Mouse (Mus musculus): ENCODE data around the gene Lpxn. TPM values are rescaled to one million over a fixed set of nuclear protein-coding genes. Genes with fewer than 3 reads are reported as not detected.
A peak's percentile ranks its signal among the peaks of the same experiment; 100 is the strongest.

Gene Lpxn
- 0.97 and 1.6 TPM in 2 replicates for polyA plus RNA-seq (2014; fragmentation: Nextera tagmentation; extraction: Ambion mirVana)

- ATAC-seq (ENCODE audit: low FRiP score, low TSS enrichment) = peak; percentile 95
- H3K4me1 ChIP-seq (ENCODE audit: control insufficient read depth, insufficient read depth, low read length) = no peaks in the 10 kb centered on the region
- no peaks in the 10 kb centered on the region for H3K27me3 ChIP-seq (ENCODE audit: control insufficient read depth, insufficient read depth, low read length)
- peak within 1 kb of the TSS; percentile 99 for H3K27ac ChIP-seq (ENCODE audit: low read depth, low read length)
- H3K4me3 ChIP-seq (ENCODE audit: low read length) = peak within 1 kb of the TSS; percentile 73
- H3K9ac ChIP-seq (ENCODE audit: low read depth, low read length) = peak within 1 kb of the TSS; percentile 99
- peak within 1 kb of the TSS; percentile 62 for H3K4me2 ChIP-seq (replicated peaks; ENCODE audit: low read depth, low read length)
- under 1% methylated on average over 55 of the region's 76 CpGs for WGBS
- no peaks in the 10 kb centered on the region for H3K36me3 ChIP-seq (ENCODE audit: control insufficient read depth, insufficient read depth, low read length)
- no peaks in the 10 kb centered on the region for H3K9me3 ChIP-seq (ENCODE audit: control insufficient read depth, low read length)
These were observed at the start of gene Lpxn, which contains the start of gene Zfp91 for GRCm38 (mm10) chr19:12795511-12796327. Lpxn (plus strand) TSS chr19:12796193. Zfp91 (minus strand) TSS chr19:12796126.

GRCm38 (mm10) chr19:12756286-12756685 is 39.7 kb upstream of the Lpxn start:
- no peaks in the 10 kb centered on the region for H3K27me3 ChIP-seq (ENCODE audit: control insufficient read depth, insufficient read depth, low read length)
- H3K36me3 ChIP-seq (ENCODE audit: control insufficient read depth, insufficient read depth, low read length) = no peaks in the 10 kb centered on the region
- no peaks in the 10 kb centered on the region for H3K9me3 ChIP-seq (ENCODE audit: control insufficient read depth, low read length)
- H3K9ac ChIP-seq (ENCODE audit: low read depth, low read length) = no peak overlapping the region
- no peak overlapping the region for H3K4me2 ChIP-seq (replicated peaks; ENCODE audit: low read depth, low read length)
- no peak for ATAC-seq (ENCODE audit: low FRiP score, low TSS enrichment)
- no peaks in the 10 kb centered on the region for H3K4me1 ChIP-seq (ENCODE audit: control insufficient read depth, insufficient read depth, low read length)
- H3K27ac ChIP-seq (ENCODE audit: low read depth, low read length) = no peak overlapping the region
- 81% methylated on average over 3 of the region's 3 CpGs for WGBS
- no peak overlapping the region for H3K4me3 ChIP-seq (ENCODE audit: low read length)

GRCm38 (mm10) chr19:12758936-12759478 is 37.0 kb upstream of the Lpxn start:
- H3K4me2 ChIP-seq (replicated peaks; ENCODE audit: low read depth, low read length) = no peak overlapping the region
- ATAC-seq (ENCODE audit: low FRiP score, low TSS enrichment) = no peak
- 93% methylated on average over 1 of the region's 1 CpGs for WGBS
- H3K9ac ChIP-seq (ENCODE audit: low read depth, low read length) = no peak overlapping the region
- H3K4me3 ChIP-seq (ENCODE audit: low read length) = no peak overlapping the region
- no peaks in the 10 kb centered on the region for H3K4me1 ChIP-seq (ENCODE audit: control insufficient read depth, insufficient read depth, low read length)
- H3K27me3 ChIP-seq (ENCODE audit: control insufficient read depth, insufficient read depth, low read length) = no peaks in the 10 kb centered on the region
- no peak overlapping the region for H3K27ac ChIP-seq (ENCODE audit: low read depth, low read length)
- H3K9me3 ChIP-seq (ENCODE audit: control insufficient read depth, low read length) = no peaks in the 10 kb centered on the region
- peaks cover 15% of the 10 kb centered on the region for H3K36me3 ChIP-seq (ENCODE audit: control insufficient read depth, insufficient read depth, low read length)

GRCm38 (mm10) chr19:12759656-12760055 is 36.3 kb upstream of the Lpxn start:
- Histone ChIP-seq H3K27me3 (ENCODE audit: control insufficient read depth, insufficient read depth, low read length) (no peaks in the 10 kb centered on the region), H3K36me3 (ENCODE audit: control insufficient read depth, insufficient read depth, low read length) (peaks cover 19% of the 10 kb centered on the region), H3K4me3 (ENCODE audit: low read length) (no peak overlapping the region), H3K9ac (ENCODE audit: low read depth, low read length) (no peak overlapping the region), H3K4me1 (ENCODE audit: control insufficient read depth, insufficient read depth, low read length) (no peaks in the 10 kb centered on the region), H3K27ac (ENCODE audit: low read depth, low read length) (no peak overlapping the region), H3K4me2 (replicated peaks; ENCODE audit: low read depth, low read length) (no peak overlapping the region), H3K9me3 (ENCODE audit: control insufficient read depth, low read length) (no peaks in the 10 kb centered on the region)
- no peak for ATAC-seq (ENCODE audit: low FRiP score, low TSS enrichment)
- 86% methylated on average over 2 of the region's 2 CpGs for WGBS

- ATAC-seq (ENCODE audit: low FRiP score, low TSS enrichment) = no peak
- Histone ChIP-seq H3K4me1 (ENCODE audit: control insufficient read depth, insufficient read depth, low read length) (no peaks in the 10 kb centered on the region), H3K27ac (ENCODE audit: low read depth, low read length) (no peak overlapping the region), H3K9me3 (ENCODE audit: control insufficient read depth, low read length) (no peaks in the 10 kb centered on the region), H3K36me3 (ENCODE audit: control insufficient read depth, insufficient read depth, low read length) (peaks cover 26% of the 10 kb centered on the region), H3K27me3 (ENCODE audit: control insufficient read depth, insufficient read depth, low read length) (no peaks in the 10 kb centered on the region), H3K4me3 (ENCODE audit: low read length) (no peak overlapping the region), H3K9ac (ENCODE audit: low read depth, low read length) (no peak overlapping the region), H3K4me2 (replicated peaks; ENCODE audit: low read depth, low read length) (no peak overlapping the region)
- 64% methylated on average over 2 of the region's 2 CpGs for WGBS
These were observed 33.5 kb upstream of the Lpxn start for GRCm38 (mm10) chr19:12762212-12763130.

GRCm38 (mm10) chr19:12765308-12765707 is 30.7 kb upstream of the Lpxn start, which contains the start of gene Cntf:
Cntf (minus strand) TSS chr19:12765632.
- peaks cover 53% of the 10 kb centered on the region for H3K36me3 ChIP-seq (ENCODE audit: control insufficient read depth, insufficient read depth, low read length)
- ATAC-seq (ENCODE audit: low FRiP score, low TSS enrichment) = peak; percentile 43; the same call in 1 of the 2 replicates
- no peaks in the 10 kb centered on the region for H3K4me1 ChIP-seq (ENCODE audit: control insufficient read depth, insufficient read depth, low read length)
- H3K4me2 ChIP-seq (replicated peaks; ENCODE audit: low read depth, low read length) = no peak within 1 kb of the TSS
- 32% methylated on average over 7 of the region's 7 CpGs for WGBS
- H3K27ac ChIP-seq (ENCODE audit: low read depth, low read length) = no peak within 1 kb of the TSS
- H3K9ac ChIP-seq (ENCODE audit: low read depth, low read length) = no peak within 1 kb of the TSS
- no peaks in the 10 kb centered on the region for H3K27me3 ChIP-seq (ENCODE audit: control insufficient read depth, insufficient read depth, low read length)
- no peak within 1 kb of the TSS for H3K4me3 ChIP-seq (ENCODE audit: low read length)
- no peaks in the 10 kb centered on the region for H3K9me3 ChIP-seq (ENCODE audit: control insufficient read depth, low read length)

GRCm38 (mm10) chr19:12770888-12771287 is 25.1 kb upstream of the Lpxn start:
- Histone ChIP-seq H3K4me1 (ENCODE audit: control insufficient read depth, insufficient read depth, low read length) (no peaks in the 10 kb centered on the region), H3K27me3 (ENCODE audit: control insufficient read depth, insufficient read depth, low read length) (no peaks in the 10 kb centered on the region), H3K4me3 (ENCODE audit: low read length) (no peak overlapping the region), H3K4me2 (replicated peaks; ENCODE audit: low read depth, low read length) (no peak overlapping the region), H3K9me3 (ENCODE audit: control insufficient read depth, low read length) (no peaks in the 10 kb centered on the region), H3K9ac (ENCODE audit: low read depth, low read length) (no peak overlapping the region), H3K36me3 (ENCODE audit: control insufficient read depth, insufficient read depth, low read length) (peaks cover 61% of the 10 kb centered on the region), H3K27ac (ENCODE audit: low read depth, low read length) (no peak overlapping the region)
- no peak for ATAC-seq (ENCODE audit: low FRiP score, low TSS enrichment)
- 91% methylated on average over 5 of the region's 5 CpGs for WGBS

GRCm38 (mm10) chr19:12780437-12780836 is 15.6 kb upstream of the Lpxn start:
- H3K4me2 ChIP-seq (replicated peaks; ENCODE audit: low read depth, low read length) = no peak overlapping the region
- H3K9ac ChIP-seq (ENCODE audit: low read depth, low read length) = no peak overlapping the region
- no peak overlapping the region for H3K27ac ChIP-seq (ENCODE audit: low read depth, low read length)
- no peaks in the 10 kb centered on the region for H3K4me1 ChIP-seq (ENCODE audit: control insufficient read depth, insufficient read depth, low read length)
- ATAC-seq (ENCODE audit: low FRiP score, low TSS enrichment) = no peak
- H3K9me3 ChIP-seq (ENCODE audit: control insufficient read depth, low read length) = no peaks in the 10 kb centered on the region
- H3K36me3 ChIP-seq (ENCODE audit: control insufficient read depth, insufficient read depth, low read length) = peaks cover 20% of the 10 kb centered on the region
- H3K27me3 ChIP-seq (ENCODE audit: control insufficient read depth, insufficient read depth, low read length) = no peaks in the 10 kb centered on the region
- H3K4me3 ChIP-seq (ENCODE audit: low read length) = no peak overlapping the region
